In genomic region chr9:107278126-107278525, GRCm38 (mm10) we compare ENCODE assay signal across 10 mouse cellular contexts. TPM values are rescaled to one million over a fixed set of nuclear protein-coding genes. Genes with fewer than 3 reads are reported as not detected.
A peak's percentile ranks its signal among the peaks of the same experiment; 100 is the strongest.
DNase-seq lines count a peak whose midpoint lies in the region; ATAC-seq and TF ChIP-seq lines count a peak whose summit lies in the region.
"Had no signal": no experiment of that assay in that cellular context is flagged by ENCODE, and none has a peak within 500 bp of the region (broad histone marks: within the 10 kb centered on the region; RNA-seq: fewer than 3 reads in every experiment).

No protein-coding gene starts in this region.

- DNase-seq in heart, postnatal 0 days (ENCODE audit: low spot score): no peak
- no peak for DNase-seq in heart, adult 18-20 months
- DNase-seq in midbrain, postnatal 0 days (ENCODE audit: low spot score): peak; percentile 59
- DNase-seq in urinary bladder, postnatal 36 days (ENCODE audit: low spot score in 2 of 2): no peak
- no peak for DNase-seq in layer of hippocampus, adult 11-12 months (ENCODE audit: low spot score)
- DNase-seq: thymus, adult 2 months had no signal

- TF ChIP-seq POLR2A in bone marrow, adult 2 months (IDR thresholded peaks at IDR 0.05; ENCODE audit: borderline replicate concordance, control insufficient read depth, low read depth, low read length): no peak

- peaks cover 20% of the 10 kb centered on the region for H3K4me1 ChIP-seq in heart, postnatal 0 days (ENCODE audit: control insufficient read depth, insufficient read depth)
- H3K4me1 ChIP-seq in midbrain, postnatal 0 days (ENCODE audit: insufficient read depth, low read length): peaks cover 3% of the 10 kb centered on the region; the same call in 1 of the 2 replicates
- H3K4me1 ChIP-seq in midbrain, embryonic 15.5 days: peaks cover 19% of the 10 kb centered on the region; the same call in 1 of the 2 replicates
- H3K4me1 ChIP-seq in bone marrow, adult 2 months (ENCODE audit: control insufficient read depth, insufficient read depth, low read length): peaks cover 15% of the 10 kb centered on the region
- peaks cover 22% of the 10 kb centered on the region for H3K4me1 ChIP-seq in hindbrain, embryonic 16.5 days (ENCODE audit: control insufficient read depth, insufficient read depth, low read depth, low read length)

- H3K27ac ChIP-seq in heart, postnatal 0 days (ENCODE audit: low read depth): no peak overlapping the region
- no peak overlapping the region for H3K27ac ChIP-seq in midbrain, postnatal 0 days (ENCODE audit: low read depth, low read length)
- no peak overlapping the region for H3K27ac ChIP-seq in midbrain, embryonic 15.5 days
- peak overlapping the region; percentile 25; the same call in 1 of the 2 replicates for H3K27ac ChIP-seq in bone marrow, adult 2 months (ENCODE audit: control insufficient read depth, insufficient read depth, low read depth, low read length, poor library complexity)
- H3K27ac ChIP-seq in hindbrain, embryonic 16.5 days (ENCODE audit: low read depth, low read length): no peak overlapping the region

- H3K4me3 ChIP-seq in heart, postnatal 0 days (ENCODE audit: low read depth, low read length): no peak overlapping the region
- H3K4me3 ChIP-seq in midbrain, postnatal 0 days (ENCODE audit: low read depth, low read length): no peak overlapping the region
- no peak overlapping the region for H3K4me3 ChIP-seq in midbrain, embryonic 15.5 days
- no peak overlapping the region for H3K4me3 ChIP-seq in bone marrow, adult 2 months (replicated peaks; ENCODE audit: control insufficient read depth, low read depth, low read length)
- no peak overlapping the region for H3K4me3 ChIP-seq in hindbrain, embryonic 16.5 days (ENCODE audit: low read length)

- WGBS in heart, postnatal 0 days: 57% methylated on average over 4 of the region's 4 CpGs
- 56% methylated on average over 4 of the region's 4 CpGs for WGBS in midbrain, postnatal 0 days
- WGBS in midbrain, embryonic 15.5 days: 45% methylated on average over 4 of the region's 4 CpGs
- 66% methylated on average over 4 of the region's 4 CpGs for WGBS in bone marrow, adult 2 months
- WGBS in hindbrain, embryonic 16.5 days: 42% methylated on average over 4 of the region's 4 CpGs

- ATAC-seq in heart, postnatal 0 days (ENCODE audit: insufficient read depth, low read depth): no peak
- ATAC-seq in midbrain, postnatal 0 days (ENCODE audit: low FRiP score): 0 out of 2 replicates have a peak, but pooled peaks have one; percentile 47
- ATAC-seq in midbrain, embryonic 15.5 days (replicated peaks): no peak
- peak; percentile 56 for ATAC-seq in hindbrain, embryonic 16.5 days

- H3K9ac ChIP-seq in heart, postnatal 0 days (replicated peaks; ENCODE audit: low read depth, low read length): no peak overlapping the region
- H3K9ac ChIP-seq in midbrain, postnatal 0 days (replicated peaks; ENCODE audit: low read length, poor library complexity, severe bottlenecking): no peak overlapping the region
- H3K9ac ChIP-seq in midbrain, embryonic 15.5 days: no peak overlapping the region
- no peak overlapping the region for H3K9ac ChIP-seq in hindbrain, embryonic 16.5 days (ENCODE audit: low read depth, low read length)

- H3K4me2 ChIP-seq in heart, postnatal 0 days (ENCODE audit: low read depth, low read length): no peak overlapping the region
- no peak overlapping the region for H3K4me2 ChIP-seq in midbrain, postnatal 0 days (ENCODE audit: low read depth, low read length, poor library complexity, severe bottlenecking)
- no peak overlapping the region for H3K4me2 ChIP-seq in midbrain, embryonic 15.5 days
- H3K4me2 ChIP-seq in hindbrain, embryonic 16.5 days (ENCODE audit: low read length): no peak overlapping the region
- H3K4me2 ChIP-seq: liver, embryonic 11.5 days had no signal

- H3K9me3 ChIP-seq in heart, postnatal 0 days (replicated peaks; ENCODE audit: control insufficient read depth, low read length): no peaks in the 10 kb centered on the region
- no peaks in the 10 kb centered on the region for H3K9me3 ChIP-seq in midbrain, postnatal 0 days (ENCODE audit: low read length)
- H3K9me3 ChIP-seq in midbrain, embryonic 15.5 days: no peaks in the 10 kb centered on the region
- no peaks in the 10 kb centered on the region for H3K9me3 ChIP-seq in hindbrain, embryonic 16.5 days (ENCODE audit: control insufficient read depth, low read length)

- no peaks in the 10 kb centered on the region for H3K27me3 ChIP-seq in heart, postnatal 0 days (ENCODE audit: control insufficient read depth, insufficient read depth, low read length)
- no peaks in the 10 kb centered on the region for H3K27me3 ChIP-seq in midbrain, postnatal 0 days (ENCODE audit: insufficient read depth, low read length)
- H3K27me3 ChIP-seq in midbrain, embryonic 15.5 days (replicated peaks): no peaks in the 10 kb centered on the region
- no peaks in the 10 kb centered on the region for H3K27me3 ChIP-seq in hindbrain, embryonic 16.5 days (replicated peaks; ENCODE audit: control insufficient read depth, insufficient read depth, low read length)

- H3K36me3 ChIP-seq in heart, postnatal 0 days (replicated peaks; ENCODE audit: control insufficient read depth, insufficient read depth, low read length): no peaks in the 10 kb centered on the region
- no peaks in the 10 kb centered on the region for H3K36me3 ChIP-seq in midbrain, postnatal 0 days (ENCODE audit: insufficient read depth, low read length)
- no peaks in the 10 kb centered on the region for H3K36me3 ChIP-seq in midbrain, embryonic 15.5 days (replicated peaks)
- no peaks in the 10 kb centered on the region for H3K36me3 ChIP-seq in hindbrain, embryonic 16.5 days (ENCODE audit: control insufficient read depth, insufficient read depth, low read length)

- TF ChIP-seq CTCF in heart, postnatal 0 days (IDR thresholded peaks at IDR 0.05; ENCODE audit: low read depth): peak; percentile 34
- peak; percentile 74 for TF ChIP-seq CTCF in midbrain, postnatal 0 days (IDR thresholded peaks at IDR 0.05)
- no peak for TF ChIP-seq CTCF in bone marrow, adult 2 months (IDR thresholded peaks at IDR 0.05; ENCODE audit: control insufficient read depth, insufficient read depth, low read length)

- TF ChIP-seq EP300 in heart, postnatal 0 days (IDR thresholded peaks at IDR 0.05; ENCODE audit: low read depth): no peak

RNA-seq across cellular contexts. Expression of gene Mapkapk3, which starts 11.6 kb away (rescaled TPM):
- 14.8 and 24.0 TPM in 2 replicates for total RNA-seq in heart, postnatal 0 days (2014; rRNA removed; ENCODE audit: low replicate concordance)
- 13.0 and 15.1 TPM in 2 replicates for polyA plus RNA-seq in heart, postnatal 0 days (2015; fragmentation: Nextera tagmentation; extraction: Ambion mirVana)
- 10 to 100 TPM; 29.4 to 30.3 TPM for total RNA-seq in heart, adult 18-20 months (2021)
- 2.3 and 3.2 TPM in 2 replicates for total RNA-seq in midbrain, postnatal 0 days (2014; rRNA removed)
- polyA plus RNA-seq in midbrain, postnatal 0 days (2015; fragmentation: Nextera tagmentation; extraction: Ambion mirVana): 1.3 and 2.2 TPM in 2 replicates
- polyA plus RNA-seq in midbrain, embryonic 15.5 days (2015; fragmentation: Nextera tagmentation; extraction: Ambion mirVana): 2.2 TPM in 2 replicates
- 16.9 and 46.9 TPM in 2 replicates for polyA plus RNA-seq in bone marrow, adult 2 months (2011; ENCODE audit: insufficient read depth, insufficient read length, low replicate concordance, missing spikeins)
- 3.2 TPM in 2 replicates for polyA plus RNA-seq in hindbrain, embryonic 16.5 days (2015; fragmentation: Nextera tagmentation; extraction: Ambion mirVana)

RNA-seq across cellular contexts. Expression of gene Cish, which starts 17.7 kb away (rescaled TPM):
- total RNA-seq in heart, postnatal 0 days (2014; rRNA removed; ENCODE audit: low replicate concordance): 44.8 and 62.6 TPM in 2 replicates
- 136 and 149 TPM in 2 replicates for polyA plus RNA-seq in heart, postnatal 0 days (2015; fragmentation: Nextera tagmentation; extraction: Ambion mirVana)
- total RNA-seq in heart, adult 18-20 months (2021): 100 to 1,000 TPM; 120 to 131 TPM
- 2.4 and 6.0 TPM in 2 replicates for total RNA-seq in midbrain, postnatal 0 days (2014; rRNA removed)
- 6.5 and 6.7 TPM in 2 replicates for polyA plus RNA-seq in midbrain, postnatal 0 days (2015; fragmentation: Nextera tagmentation; extraction: Ambion mirVana)
- 7.2 and 7.4 TPM in 2 replicates for polyA plus RNA-seq in midbrain, embryonic 15.5 days (2015; fragmentation: Nextera tagmentation; extraction: Ambion mirVana)
- 2.5 and 7.0 TPM in 2 replicates for polyA plus RNA-seq in bone marrow, adult 2 months (2011; ENCODE audit: insufficient read depth, insufficient read length, low replicate concordance, missing spikeins)
- 10.9 and 13.7 TPM in 2 replicates for polyA plus RNA-seq in hindbrain, embryonic 16.5 days (2015; fragmentation: Nextera tagmentation; extraction: Ambion mirVana)

RNA-seq across cellular contexts. Expression of gene Dock3, which starts 46.4 kb away (rescaled TPM):
- 0.08 and 11.6 TPM in 2 replicates for total RNA-seq in heart, postnatal 0 days (2014; rRNA removed; ENCODE audit: low replicate concordance)
- 0.16 and 0.21 TPM in 2 replicates for polyA plus RNA-seq in heart, postnatal 0 days (2015; fragmentation: Nextera tagmentation; extraction: Ambion mirVana)
- total RNA-seq in heart, adult 18-20 months (2021): 10 to 100 TPM; 10.8 to 11.0 TPM
- total RNA-seq in midbrain, postnatal 0 days (2014; rRNA removed): 56.3 and 58.8 TPM in 2 replicates
- polyA plus RNA-seq in midbrain, postnatal 0 days (2015; fragmentation: Nextera tagmentation; extraction: Ambion mirVana): 17.7 and 20.5 TPM in 2 replicates
- 23.4 and 24.4 TPM in 2 replicates for polyA plus RNA-seq in midbrain, embryonic 15.5 days (2015; fragmentation: Nextera tagmentation; extraction: Ambion mirVana)
- 0.83 TPM in 1 of 2 replicates, not detected in the other for polyA plus RNA-seq in bone marrow, adult 2 months (2011; ENCODE audit: insufficient read depth, insufficient read length, low replicate concordance, missing spikeins)
- polyA plus RNA-seq in hindbrain, embryonic 16.5 days (2015; fragmentation: Nextera tagmentation; extraction: Ambion mirVana): 14.4 and 15.7 TPM in 2 replicates

Comparison
In these comparisons a context has a peak if more than half of its experiments do, and no peak if none do; other contexts are left out.
1. ATAC-seq: peak in midbrain, postnatal 0 days (single experiment) and hindbrain, embryonic 16.5 days (single experiment); none in heart, postnatal 0 days (single experiment) and midbrain, embryonic 15.5 days (single experiment).